ENCODE assay signal across 24 mouse cellular contexts in genomic region chrX:133373047-133373446, GRCm38 (mm10).
DNase-seq lines count a peak whose midpoint lies in the region; TF ChIP-seq lines count a peak whose summit lies in the region.
"Had no signal": no experiment of that assay in that cellular context is flagged by ENCODE, and none has a peak within 500 bp of the region (broad histone marks: within the 10 kb centered on the region; RNA-seq: fewer than 3 reads in every experiment).

No protein-coding gene starts in this region.

- no peak for TF ChIP-seq POLR2A in embryonic fibroblast, embryonic 13.5 days (IDR thresholded peaks at IDR 0.05; ENCODE audit: low read depth, low read length)

- H3K4me1 ChIP-seq in embryonic fibroblast, embryonic 13.5 days (ENCODE audit: control insufficient read depth, insufficient read depth, low read length) = no peaks in the 10 kb centered on the region
- H3K4me1 ChIP-seq in heart, embryonic 10.5 days = no peaks in the 10 kb centered on the region
- H3K4me1 ChIP-seq: embryonic facial prominence, embryonic 13.5 days; embryonic facial prominence, embryonic 15.5 days; forebrain, embryonic 12.5 days; forebrain, embryonic 15.5 days had no signal

- H3K36me3 ChIP-seq in heart, embryonic 10.5 days = no peaks in the 10 kb centered on the region
- H3K36me3 ChIP-seq: embryonic facial prominence, embryonic 13.5 days; embryonic facial prominence, embryonic 15.5 days; forebrain, embryonic 12.5 days; forebrain, embryonic 15.5 days; G1E had no signal

- H3K27ac ChIP-seq in embryonic fibroblast, embryonic 13.5 days (ENCODE audit: insufficient read depth, low read length) = peak overlapping the region; percentile 80; the same call in 1 of the 2 replicates
- no peak overlapping the region for H3K27ac ChIP-seq in heart, embryonic 10.5 days
- H3K27ac ChIP-seq: embryonic facial prominence, embryonic 13.5 days; embryonic facial prominence, embryonic 15.5 days; forebrain, embryonic 12.5 days; forebrain, embryonic 15.5 days had no signal

- TF ChIP-seq CTCF in embryonic fibroblast, embryonic 13.5 days (IDR thresholded peaks at IDR 0.05; ENCODE audit: borderline replicate concordance, insufficient read depth, low read length) = no peak

- peak; percentile 4 for DNase-seq in embryo, embryonic 10 days (ENCODE audit: low spot score)
- no peak for DNase-seq in embryo, embryonic 10.5 days (ENCODE audit: low spot score)
- peak; percentile 52 for DNase-seq in adipocyte (ENCODE audit: low spot score)
- no peak for DNase-seq in heart, embryonic 10.5 days (ENCODE audit: low spot score)
- DNase-seq in cerebellum, postnatal 25 days = no peak
- DNase-seq: adrenal gland, adult 2 months; adrenal gland, postnatal 10 days; adrenal gland, postnatal 25 days; B cell, adult 2 months; cerebellum, adult 11-12 months; cerebellum, adult 2 months; cerebellum, adult 9-10 months; cerebellum, postnatal 10 days; cerebellum, postnatal 36 days; embryo, embryonic 11 days; forebrain, postnatal 0 days had no signal

- 70% methylated on average over 2 of the region's 2 CpGs for WGBS in heart, embryonic 10.5 days

- H3K9me3 ChIP-seq in heart, embryonic 10.5 days = no peaks in the 10 kb centered on the region
- H3K9me3 ChIP-seq: embryonic facial prominence, embryonic 13.5 days; embryonic facial prominence, embryonic 15.5 days; forebrain, embryonic 12.5 days; forebrain, embryonic 15.5 days; G1E had no signal

- H3K4me3 ChIP-seq in embryonic fibroblast, embryonic 13.5 days (ENCODE audit: insufficient read depth, low read length) = no peak overlapping the region
- no peak overlapping the region for H3K4me3 ChIP-seq in heart, embryonic 10.5 days
- H3K4me3 ChIP-seq: embryonic facial prominence, embryonic 13.5 days; embryonic facial prominence, embryonic 15.5 days; forebrain, embryonic 12.5 days; forebrain, embryonic 15.5 days had no signal

- no peaks in the 10 kb centered on the region for H3K27me3 ChIP-seq in heart, embryonic 10.5 days (ENCODE audit: insufficient read depth, poor library complexity, severe bottlenecking)
- H3K27me3 ChIP-seq: CH12.LX; embryonic facial prominence, embryonic 13.5 days; embryonic facial prominence, embryonic 15.5 days; forebrain, embryonic 15.5 days; Patski had no signal

Comparison
In these comparisons a context has a peak if more than half of its experiments do, and no peak if none do; other contexts are left out.
1. DNase-seq: peak in embryo, embryonic 10 days (single experiment) and adipocyte (single experiment); none in embryo, embryonic 10.5 days (single experiment), heart, embryonic 10.5 days (single experiment) and cerebellum, postnatal 25 days (0 of 2).